Mouse (Mus musculus): ENCODE measurements around the gene Naa40. TPM values are rescaled to one million over a fixed set of nuclear protein-coding genes. Genes with fewer than 3 reads are reported as not detected.

The Naa40 gene
- total and polyA plus RNA-seq, 2 experiments from 2014 or later = 44.0 to 57.7 TPM

DNA sequence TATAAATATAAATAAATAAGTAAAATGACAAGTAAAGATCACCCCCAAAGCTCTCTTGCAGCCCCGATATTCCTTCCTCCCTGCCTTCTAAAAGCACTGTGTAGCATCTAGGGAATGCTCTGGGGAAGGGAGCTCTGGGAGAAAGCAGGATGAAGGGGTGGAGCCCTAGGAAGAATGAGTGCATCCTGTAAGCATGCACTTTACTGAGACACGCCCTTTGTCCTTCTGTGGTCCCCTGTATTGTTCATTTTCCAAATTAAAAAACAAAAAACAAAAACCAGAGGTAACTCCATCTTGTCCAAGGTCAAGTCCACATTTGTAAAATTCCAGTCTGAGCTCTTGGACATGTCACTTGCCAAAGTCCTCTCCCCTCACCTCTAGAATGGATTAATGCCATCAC is 36.1 kb downstream of the Naa40 start:
- no peak for DNase-seq
- Histone ChIP-seq H3K27ac (ENCODE audit: low read depth, low read length) (no peak overlapping the region), H3K4me2 (ENCODE audit: low read depth) (peak overlapping the region; percentile 67), H3K4me1 (ENCODE audit: insufficient read depth) (peaks cover 8% of the 10 kb centered on the region; the same call in 1 of the 2 replicates), H3K9ac (peak overlapping the region; percentile 80; the same call in 1 of the 2 replicates), H3K9me3 (ENCODE audit: low read length) (no peaks in the 10 kb centered on the region), H3K4me3 (ENCODE audit: low read depth, low read length) (peak overlapping the region; percentile 92), H3K27me3 (ENCODE audit: insufficient read depth, low read length) (no peaks in the 10 kb centered on the region), H3K36me3 (ENCODE audit: insufficient read depth) (peaks cover 34% of the 10 kb centered on the region)
- no peak for ATAC-seq
- TF ChIP-seq CTCF (IDR thresholded peaks at IDR 0.05; ENCODE audit: low read depth) = no peak
- 71% methylated on average over 2 of the region's 2 CpGs for WGBS

DNA sequence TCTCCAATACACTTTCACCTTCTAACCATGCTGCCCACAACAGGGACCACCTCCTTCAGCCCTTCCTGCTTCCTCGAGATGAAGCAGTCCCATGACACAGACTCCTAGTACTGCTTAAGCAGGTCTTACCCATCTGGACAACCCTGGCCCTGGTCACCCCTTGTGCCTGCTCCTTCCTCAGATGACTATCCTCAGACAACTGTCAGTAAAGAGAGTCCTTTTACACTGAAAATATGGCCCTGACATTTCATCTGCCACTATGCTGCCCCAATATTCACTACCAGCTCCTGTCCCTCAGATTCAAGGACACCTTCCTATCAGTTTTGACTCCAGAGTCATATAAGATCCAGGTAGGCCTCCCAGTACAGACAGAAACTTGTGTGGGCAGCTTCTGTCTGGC is 40.6 kb downstream of the Naa40 start:
- no peak overlapping the region for H3K4me2 ChIP-seq (ENCODE audit: low read depth)
- H3K9ac ChIP-seq = no peak overlapping the region
- no peak overlapping the region for H3K4me3 ChIP-seq (ENCODE audit: low read depth, low read length)
- H3K9me3 ChIP-seq (ENCODE audit: low read length) = no peaks in the 10 kb centered on the region
- no peaks in the 10 kb centered on the region for H3K27me3 ChIP-seq (ENCODE audit: insufficient read depth, low read length)
- WGBS = 54% methylated on average over 1 of the region's 1 CpGs
- ATAC-seq = no peak
- peaks cover 7% of the 10 kb centered on the region; the same call in 1 of the 2 replicates for H3K4me1 ChIP-seq (ENCODE audit: insufficient read depth)
- H3K36me3 ChIP-seq (ENCODE audit: insufficient read depth) = peaks cover 61% of the 10 kb centered on the region
- H3K27ac ChIP-seq (ENCODE audit: low read depth, low read length) = no peak overlapping the region
- no peak for TF ChIP-seq CTCF (IDR thresholded peaks at IDR 0.05; ENCODE audit: low read depth)
- no peak for DNase-seq

DNA sequence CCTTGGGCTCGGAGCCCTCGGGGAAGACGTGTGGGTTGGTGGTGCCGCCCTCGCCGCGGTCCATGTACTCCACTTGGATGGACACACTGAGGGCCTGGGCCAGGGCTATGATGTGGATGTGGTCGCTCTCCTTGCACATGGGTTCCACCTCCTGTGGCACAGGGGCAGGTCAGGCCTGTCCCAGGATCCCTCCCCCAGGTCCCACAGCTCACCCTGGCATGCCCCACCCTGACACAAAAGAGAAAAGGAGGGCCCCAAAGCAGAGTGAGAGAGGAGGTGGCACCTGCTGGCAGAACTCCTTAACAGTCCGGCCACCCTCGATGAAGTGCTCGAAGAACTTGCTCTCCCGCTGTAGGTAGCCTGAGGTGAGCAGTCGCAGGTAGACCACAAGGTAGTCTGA is 41.9 kb downstream of the Naa40 start:
- H3K36me3 ChIP-seq (ENCODE audit: insufficient read depth) = peaks cover 61% of the 10 kb centered on the region
- no peaks in the 10 kb centered on the region for H3K4me1 ChIP-seq (ENCODE audit: insufficient read depth)
- no peak overlapping the region for H3K4me3 ChIP-seq (ENCODE audit: low read depth, low read length)
- no peaks in the 10 kb centered on the region for H3K27me3 ChIP-seq (ENCODE audit: insufficient read depth, low read length)
- WGBS = 96% methylated on average over 13 of the region's 13 CpGs
- DNase-seq (no peak), ATAC-seq (no peak)
- no peak overlapping the region for H3K27ac ChIP-seq (ENCODE audit: low read depth, low read length)
- H3K4me2 ChIP-seq (ENCODE audit: low read depth) = no peak overlapping the region
- TF ChIP-seq CTCF (IDR thresholded peaks at IDR 0.05; ENCODE audit: low read depth) = no peak
- H3K9me3 ChIP-seq (ENCODE audit: low read length) = no peaks in the 10 kb centered on the region
- H3K9ac ChIP-seq = no peak overlapping the region

DNA sequence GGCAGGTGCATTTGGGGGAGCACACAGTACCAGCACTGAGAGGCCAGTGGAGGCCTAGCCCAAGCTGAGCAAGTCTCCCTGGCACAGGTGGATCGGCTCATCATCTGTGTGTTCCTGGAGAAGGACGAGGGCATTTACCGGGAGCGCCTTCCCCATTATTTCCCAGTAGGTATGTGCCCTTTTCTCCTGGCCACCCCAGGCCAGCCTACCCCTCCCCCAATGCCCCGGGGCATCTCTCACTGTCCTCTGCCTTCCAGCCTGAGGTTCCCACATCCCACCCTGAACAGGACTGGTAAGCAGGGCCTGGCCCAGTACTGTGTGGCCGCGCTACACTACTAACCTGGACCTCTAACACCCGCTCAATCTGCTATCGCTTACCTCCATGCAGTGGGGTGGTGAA is 43.5 kb downstream of the Naa40 start:
- H3K9me3 ChIP-seq (ENCODE audit: low read length) = no peaks in the 10 kb centered on the region
- H3K4me1 ChIP-seq (ENCODE audit: insufficient read depth) = 0 out of 2 replicates have a peak, but pooled peaks cover 5% of the 10 kb centered on the region
- H3K27ac ChIP-seq (ENCODE audit: low read depth, low read length) = no peak overlapping the region
- H3K4me2 ChIP-seq (ENCODE audit: low read depth) = no peak overlapping the region
- DNase-seq (no peak), ATAC-seq (peak; percentile 24; the same call in 1 of the 2 replicates)
- no peaks in the 10 kb centered on the region for H3K27me3 ChIP-seq (ENCODE audit: insufficient read depth, low read length)
- 70% methylated on average over 9 of the region's 9 CpGs for WGBS
- peaks cover 48% of the 10 kb centered on the region for H3K36me3 ChIP-seq (ENCODE audit: insufficient read depth)
- H3K4me3 ChIP-seq (ENCODE audit: low read depth, low read length) = no peak overlapping the region
- H3K9ac ChIP-seq = no peak overlapping the region
- TF ChIP-seq CTCF (IDR thresholded peaks at IDR 0.05; ENCODE audit: low read depth) = no peak

DNA sequence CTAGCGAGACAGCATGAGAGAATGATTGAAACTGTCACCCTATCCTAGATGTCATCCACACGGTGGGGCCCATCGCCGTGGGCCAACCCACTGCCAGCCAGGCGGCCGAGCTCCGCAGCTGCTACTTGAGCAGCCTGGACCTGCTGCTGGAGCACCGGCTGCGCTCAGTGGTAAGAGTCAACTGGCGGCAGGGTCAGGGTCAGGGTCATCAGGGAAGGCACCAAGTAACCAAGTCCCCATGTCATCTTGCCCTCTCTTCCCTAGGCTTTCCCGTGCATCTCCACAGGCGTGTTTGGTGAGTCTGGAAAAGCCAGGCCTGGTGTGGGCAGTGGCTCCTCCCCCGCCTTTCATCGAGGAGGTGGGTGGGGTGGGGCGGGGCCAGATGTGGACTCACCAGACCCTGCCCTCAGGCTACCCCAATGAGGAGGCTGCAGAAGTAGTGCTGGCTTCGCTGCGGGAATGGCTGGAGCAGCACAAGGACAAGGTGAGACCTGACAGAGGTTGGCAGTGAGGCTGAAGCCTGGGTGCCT is 44.2 kb downstream of the Naa40 start:
- ATAC-seq (no peak), DNase-seq (no peak)
- no peak overlapping the region for H3K4me2 ChIP-seq (ENCODE audit: low read depth)

DNA sequence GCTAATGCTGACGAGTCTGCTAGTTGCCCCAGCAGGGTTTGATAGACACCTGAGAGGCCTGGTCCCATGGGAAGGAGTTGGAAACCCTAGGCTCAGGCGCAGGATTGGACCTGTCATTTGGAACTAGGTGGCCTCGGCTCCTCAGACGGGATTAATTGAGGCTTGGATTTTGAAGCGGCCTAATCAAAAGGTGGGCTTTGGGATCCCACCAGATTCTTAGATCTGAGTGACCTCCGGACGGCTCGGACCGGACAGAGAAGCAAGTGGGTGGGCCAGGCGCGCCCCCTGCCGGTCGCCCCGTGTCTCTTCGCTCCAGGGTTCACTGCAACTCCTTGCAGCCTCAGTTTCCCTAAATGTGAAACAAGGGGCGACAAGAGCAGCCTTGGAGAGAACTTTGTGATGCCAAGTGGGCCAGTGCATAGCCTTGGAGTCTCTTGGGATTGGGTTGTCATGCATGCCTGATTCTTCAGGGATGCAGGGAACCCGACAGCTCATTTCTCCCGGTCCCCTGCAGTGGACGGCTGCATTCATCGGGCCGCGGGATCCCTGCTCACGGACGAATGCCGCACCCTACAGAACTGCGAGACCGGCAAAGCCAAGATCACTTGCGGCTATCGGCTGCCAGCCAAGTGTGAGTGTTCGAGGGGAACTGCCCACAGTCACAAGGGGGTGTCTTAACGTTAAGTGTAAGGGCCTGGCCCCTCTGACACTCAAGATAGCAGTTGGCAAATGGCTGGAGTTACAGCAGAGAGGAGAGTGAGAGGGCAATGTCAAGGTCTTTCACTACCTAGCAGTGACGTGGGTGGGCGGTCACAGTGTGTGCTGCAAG is 44.9 kb downstream of the Naa40 start:
- H3K27ac ChIP-seq (ENCODE audit: low read depth, low read length) = no peak overlapping the region
- ATAC-seq (no peak), DNase-seq (peak; percentile 45)
- no peak overlapping the region for H3K9ac ChIP-seq
- H3K4me1 ChIP-seq (ENCODE audit: insufficient read depth) = 0 out of 2 replicates have a peak, but pooled peaks cover 5% of the 10 kb centered on the region
- peaks cover 38% of the 10 kb centered on the region for H3K36me3 ChIP-seq (ENCODE audit: insufficient read depth)
- H3K4me3 ChIP-seq (ENCODE audit: low read depth, low read length) = no peak overlapping the region
- H3K4me2 ChIP-seq (ENCODE audit: low read depth) = no peak overlapping the region
- 14% methylated on average over 33 of the region's 33 CpGs for WGBS
- TF ChIP-seq CTCF (IDR thresholded peaks at IDR 0.05; ENCODE audit: low read depth) = peak; percentile 84
- H3K9me3 ChIP-seq (ENCODE audit: low read length) = no peaks in the 10 kb centered on the region
- H3K27me3 ChIP-seq (ENCODE audit: insufficient read depth, low read length) = no peaks in the 10 kb centered on the region

More for the DNA sequence above, 44.2 kb downstream of the Naa40 start:
- H3K4me3 ChIP-seq (ENCODE audit: low read depth, low read length) = no peak overlapping the region
- no peaks in the 10 kb centered on the region for H3K27me3 ChIP-seq (ENCODE audit: insufficient read depth, low read length)
- WGBS = 15% methylated on average over 17 of the region's 17 CpGs
- H3K27ac ChIP-seq (ENCODE audit: low read depth, low read length) = no peak overlapping the region
- H3K36me3 ChIP-seq (ENCODE audit: insufficient read depth) = peaks cover 45% of the 10 kb centered on the region
- H3K4me1 ChIP-seq (ENCODE audit: insufficient read depth) = 0 out of 2 replicates have a peak, but pooled peaks cover 5% of the 10 kb centered on the region
- no peak overlapping the region for H3K9ac ChIP-seq
- H3K9me3 ChIP-seq (ENCODE audit: low read length) = no peaks in the 10 kb centered on the region
- TF ChIP-seq CTCF (IDR thresholded peaks at IDR 0.05; ENCODE audit: low read depth) = no peak

DNA sequence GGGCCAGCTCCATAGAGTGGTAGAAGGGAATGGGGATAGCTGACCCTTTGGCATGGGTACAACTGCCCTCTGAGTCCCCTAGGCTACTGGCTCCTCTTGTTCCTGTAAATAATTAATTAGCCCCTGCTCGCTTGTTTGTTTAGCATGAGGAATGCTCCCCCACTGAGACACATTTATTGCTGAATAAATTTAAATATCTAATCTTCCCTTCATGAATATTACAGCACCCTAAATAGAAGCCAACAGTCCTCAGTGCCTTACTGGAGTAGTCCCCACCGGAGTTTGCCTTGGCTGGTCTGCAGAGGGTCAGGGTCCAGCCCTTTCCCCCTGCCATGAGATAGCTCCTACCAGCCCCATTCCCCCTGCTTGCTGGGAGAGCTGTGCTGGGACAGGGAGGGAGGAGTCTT is 48.4 kb downstream of the Naa40 start:
- 9% methylated on average over 2 of the region's 2 CpGs for WGBS
- no peak for ATAC-seq

More for the DNA sequence above, 48.4 kb downstream of the Naa40 start:
- DNase-seq = no peak
- no peak overlapping the region for H3K9ac ChIP-seq
- no peak overlapping the region for H3K27ac ChIP-seq (ENCODE audit: low read depth, low read length)
- H3K4me3 ChIP-seq (ENCODE audit: low read depth, low read length) = no peak overlapping the region
- no peak for TF ChIP-seq CTCF (IDR thresholded peaks at IDR 0.05; ENCODE audit: low read depth)
- no peaks in the 10 kb centered on the region for H3K9me3 ChIP-seq (ENCODE audit: low read length)
- no peak overlapping the region for H3K4me2 ChIP-seq (ENCODE audit: low read depth)
- peaks cover 4% of the 10 kb centered on the region; the same call in 1 of the 2 replicates for H3K36me3 ChIP-seq (ENCODE audit: insufficient read depth)
- H3K27me3 ChIP-seq (ENCODE audit: insufficient read depth, low read length) = no peaks in the 10 kb centered on the region
- H3K4me1 ChIP-seq (ENCODE audit: insufficient read depth) = 0 out of 2 replicates have a peak, but pooled peaks cover 5% of the 10 kb centered on the region

Measured in forebrain, postnatal 0 days (tissue).